Mouse (Mus musculus): ENCODE measurements at regions not wholly inside any gene's neighbourhood (a gene's known extent, or its start where the extent isn't known, plus 50 kb on each side); places are given as distances from the start of the nearest gene placed in this dataset.

- H3K9ac ChIP-seq (ENCODE audit: low read depth, low read length): no peak overlapping the region
- 36% methylated on average over 3 of the region's 3 CpGs for WGBS
- ATAC-seq (replicated peaks; ENCODE audit: low FRiP score, low read depth) (no peak), DNase-seq (ENCODE audit: low spot score) (peak; percentile 40)
- no peaks in the 10 kb centered on the region for H3K9me3 ChIP-seq (replicated peaks; ENCODE audit: low read length)
- H3K27ac ChIP-seq: no peak overlapping the region
- H3K4me3 ChIP-seq (replicated peaks; ENCODE audit: low read depth, low read length): no peak overlapping the region
- no peak for TF ChIP-seq CTCF (IDR thresholded peaks at IDR 0.05; ENCODE audit: low read depth)
- H3K4me2 ChIP-seq (ENCODE audit: low read length): no peak overlapping the region
- H3K27me3 ChIP-seq (ENCODE audit: insufficient read depth, low read length): no peaks in the 10 kb centered on the region
- 0 out of 2 replicates have a peak, but pooled peaks cover 5% of the 10 kb centered on the region for H3K4me1 ChIP-seq (replicated peaks; ENCODE audit: insufficient read depth, low read length)
- no peaks in the 10 kb centered on the region for H3K36me3 ChIP-seq (ENCODE audit: insufficient read depth, low read length)
Measured at GRCm38 (mm10) chr2:160530377-160530776, 115.3 kb upstream of the Top1 start.

GRCm38 (mm10) chr2:160537319-160537719, 108.4 kb upstream of the Top1 start:
- no peaks in the 10 kb centered on the region for H3K36me3 ChIP-seq (ENCODE audit: insufficient read depth, low read length)
- ATAC-seq (replicated peaks; ENCODE audit: low FRiP score, low read depth) (no peak; the same call in 1 of the 2 replicates), DNase-seq (ENCODE audit: low spot score) (no peak)
- no peaks in the 10 kb centered on the region for H3K27me3 ChIP-seq (ENCODE audit: insufficient read depth, low read length)
- H3K27ac ChIP-seq: no peak overlapping the region
- H3K4me1 ChIP-seq (replicated peaks; ENCODE audit: insufficient read depth, low read length): no peaks in the 10 kb centered on the region
- no peak overlapping the region for H3K4me2 ChIP-seq (ENCODE audit: low read length)
- WGBS: 24% methylated on average over 8 of the region's 8 CpGs
- H3K4me3 ChIP-seq (replicated peaks; ENCODE audit: low read depth, low read length): no peak overlapping the region
- H3K9me3 ChIP-seq (replicated peaks; ENCODE audit: low read length): no peaks in the 10 kb centered on the region
- H3K9ac ChIP-seq (ENCODE audit: low read depth, low read length): no peak overlapping the region
- no peak for TF ChIP-seq CTCF (IDR thresholded peaks at IDR 0.05; ENCODE audit: low read depth)

GRCm38 (mm10) chr2:160545527-160545926, 100.2 kb upstream of the Top1 start:
- no peak overlapping the region for H3K4me2 ChIP-seq (ENCODE audit: low read length)
- no peak overlapping the region for H3K27ac ChIP-seq
- H3K9ac ChIP-seq (ENCODE audit: low read depth, low read length): no peak overlapping the region
- H3K4me3 ChIP-seq (replicated peaks; ENCODE audit: low read depth, low read length): no peak overlapping the region
- no peaks in the 10 kb centered on the region for H3K36me3 ChIP-seq (ENCODE audit: insufficient read depth, low read length)
- no peaks in the 10 kb centered on the region for H3K27me3 ChIP-seq (ENCODE audit: insufficient read depth, low read length)
- H3K9me3 ChIP-seq (replicated peaks; ENCODE audit: low read length): no peaks in the 10 kb centered on the region
- ATAC-seq (replicated peaks; ENCODE audit: low FRiP score, low read depth) (no peak), DNase-seq (ENCODE audit: low spot score) (no peak)
- no peaks in the 10 kb centered on the region for H3K4me1 ChIP-seq (replicated peaks; ENCODE audit: insufficient read depth, low read length)
- 13% methylated on average over 4 of the region's 4 CpGs for WGBS
- TF ChIP-seq CTCF (IDR thresholded peaks at IDR 0.05; ENCODE audit: low read depth): no peak

GRCm38 (mm10) chr2:160552121-160552669, 93.5 kb upstream of the Top1 start:
- Histone ChIP-seq H3K27ac (no peak overlapping the region), H3K27me3 (ENCODE audit: insufficient read depth, low read length) (no peaks in the 10 kb centered on the region), H3K36me3 (ENCODE audit: insufficient read depth, low read length) (no peaks in the 10 kb centered on the region), H3K4me1 (replicated peaks; ENCODE audit: insufficient read depth, low read length) (no peaks in the 10 kb centered on the region), H3K4me2 (ENCODE audit: low read length) (no peak overlapping the region), H3K4me3 (replicated peaks; ENCODE audit: low read depth, low read length) (no peak overlapping the region), H3K9ac (ENCODE audit: low read depth, low read length) (no peak overlapping the region), H3K9me3 (replicated peaks; ENCODE audit: low read length) (no peaks in the 10 kb centered on the region)
- DNase-seq (ENCODE audit: low spot score) (no peak), ATAC-seq (replicated peaks; ENCODE audit: low FRiP score, low read depth) (no peak)
- TF ChIP-seq CTCF (IDR thresholded peaks at IDR 0.05; ENCODE audit: low read depth): no peak
- 46% methylated on average over 19 of the region's 19 CpGs for WGBS

GRCm38 (mm10) chr2:160561711-160562110, 84.0 kb upstream of the Top1 start:
- DNase-seq (ENCODE audit: low spot score) (no peak), ATAC-seq (replicated peaks; ENCODE audit: low FRiP score, low read depth) (no peak)
- H3K36me3 ChIP-seq (ENCODE audit: insufficient read depth, low read length): no peaks in the 10 kb centered on the region
- no peaks in the 10 kb centered on the region for H3K9me3 ChIP-seq (replicated peaks; ENCODE audit: low read length)
- no peak overlapping the region for H3K27ac ChIP-seq
- TF ChIP-seq CTCF (IDR thresholded peaks at IDR 0.05; ENCODE audit: low read depth): no peak
- no peak overlapping the region for H3K4me3 ChIP-seq (replicated peaks; ENCODE audit: low read depth, low read length)
- WGBS: 47% methylated on average over 14 of the region's 14 CpGs
- H3K4me2 ChIP-seq (ENCODE audit: low read length): no peak overlapping the region
- no peaks in the 10 kb centered on the region for H3K27me3 ChIP-seq (ENCODE audit: insufficient read depth, low read length)
- H3K4me1 ChIP-seq (replicated peaks; ENCODE audit: insufficient read depth, low read length): no peaks in the 10 kb centered on the region
- no peak overlapping the region for H3K9ac ChIP-seq (ENCODE audit: low read depth, low read length)

GRCm38 (mm10) chr2:160567813-160568212, 77.9 kb upstream of the Top1 start:
- Histone ChIP-seq H3K9ac (ENCODE audit: low read depth, low read length) (no peak overlapping the region), H3K4me1 (replicated peaks; ENCODE audit: insufficient read depth, low read length) (no peaks in the 10 kb centered on the region), H3K4me2 (ENCODE audit: low read length) (no peak overlapping the region), H3K9me3 (replicated peaks; ENCODE audit: low read length) (no peaks in the 10 kb centered on the region), H3K4me3 (replicated peaks; ENCODE audit: low read depth, low read length) (no peak overlapping the region), H3K27ac (no peak overlapping the region), H3K27me3 (ENCODE audit: insufficient read depth, low read length) (no peaks in the 10 kb centered on the region), H3K36me3 (ENCODE audit: insufficient read depth, low read length) (no peaks in the 10 kb centered on the region)
- no peak for TF ChIP-seq CTCF (IDR thresholded peaks at IDR 0.05; ENCODE audit: low read depth)
- 95% methylated on average over 4 of the region's 4 CpGs for WGBS
- ATAC-seq (replicated peaks; ENCODE audit: low FRiP score, low read depth): no peak
- no peak for DNase-seq (ENCODE audit: low spot score)

- no peak for ATAC-seq (replicated peaks; ENCODE audit: low FRiP score, low read depth)
- TF ChIP-seq CTCF (IDR thresholded peaks at IDR 0.05; ENCODE audit: low read depth): no peak
- no peaks in the 10 kb centered on the region for H3K27me3 ChIP-seq (ENCODE audit: insufficient read depth, low read length)
- no peak overlapping the region for H3K27ac ChIP-seq
- 86% methylated on average over 5 of the region's 5 CpGs for WGBS
- no peaks in the 10 kb centered on the region for H3K4me1 ChIP-seq (replicated peaks; ENCODE audit: insufficient read depth, low read length)
- no peak overlapping the region for H3K9ac ChIP-seq (ENCODE audit: low read depth, low read length)
- H3K4me2 ChIP-seq (ENCODE audit: low read length): no peak overlapping the region
- DNase-seq (ENCODE audit: low spot score): no peak
- no peak overlapping the region for H3K4me3 ChIP-seq (replicated peaks; ENCODE audit: low read depth, low read length)
- H3K36me3 ChIP-seq (ENCODE audit: insufficient read depth, low read length): no peaks in the 10 kb centered on the region
- no peaks in the 10 kb centered on the region for H3K9me3 ChIP-seq (replicated peaks; ENCODE audit: low read length)
Measured at GRCm38 (mm10) chr2:160569496-160569895, 76.2 kb upstream of the Top1 start.

All from kidney, postnatal 0 days (tissue).